Mouse (Mus musculus): ENCODE measurements at regions not wholly inside any gene's neighbourhood (a gene's known extent, or its start where the extent isn't known, plus 50 kb on each side); places are given as distances from the start of the nearest gene placed in this dataset.

DNA sequence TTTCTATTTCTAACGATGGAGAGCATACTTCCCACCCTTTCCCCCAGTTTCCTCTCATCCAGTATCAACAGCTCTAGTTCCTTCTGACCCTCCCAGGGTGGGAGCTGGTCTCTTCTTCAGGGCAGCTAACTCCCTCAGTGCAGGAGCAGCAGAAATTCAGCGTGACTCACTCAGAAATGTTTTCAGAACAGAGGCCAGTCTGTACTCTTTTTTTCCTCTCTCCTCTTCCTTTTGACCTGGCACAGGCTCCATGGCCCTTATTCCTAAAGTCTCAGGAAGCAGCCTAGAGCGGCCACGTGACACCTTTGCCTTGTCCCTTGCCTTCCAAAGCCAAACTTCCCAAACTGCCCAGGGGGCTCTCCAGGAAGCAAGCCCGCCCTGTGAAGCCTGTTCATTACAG lies 55.4 kb downstream of the Pja1 start:
- DNase-seq (ENCODE audit: low spot score): no peak

DNA sequence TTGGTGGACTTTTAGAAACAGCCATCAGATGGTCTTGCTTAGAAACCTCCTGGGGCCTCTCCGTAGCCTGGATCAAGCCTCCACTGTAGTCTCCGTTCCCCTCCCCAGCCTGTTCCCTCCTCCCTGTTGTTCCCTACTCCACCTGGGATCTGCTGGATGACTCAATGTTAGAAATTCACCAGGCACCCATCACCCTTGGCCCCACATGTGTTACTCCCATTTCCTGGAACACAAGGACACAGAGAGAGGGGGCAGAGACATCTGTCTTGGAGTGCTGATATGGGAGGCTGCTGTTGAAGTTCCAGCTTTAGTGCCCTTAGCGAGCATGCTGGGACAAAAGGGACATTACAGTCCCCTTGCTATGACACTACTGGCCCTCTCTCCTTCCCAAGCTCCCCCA lies 60.1 kb downstream of the Pja1 start:
- no peak for DNase-seq (ENCODE audit: low spot score)

GRCm38 (mm10) chrX:99409858-99410257 lies 61.2 kb downstream of the Pja1 start:
- DNase-seq (ENCODE audit: low spot score): no peak

GRCm38 (mm10) chrX:99409331-99409730 lies 61.7 kb downstream of the Pja1 start:
- no peak for DNase-seq (ENCODE audit: low spot score)

DNA sequence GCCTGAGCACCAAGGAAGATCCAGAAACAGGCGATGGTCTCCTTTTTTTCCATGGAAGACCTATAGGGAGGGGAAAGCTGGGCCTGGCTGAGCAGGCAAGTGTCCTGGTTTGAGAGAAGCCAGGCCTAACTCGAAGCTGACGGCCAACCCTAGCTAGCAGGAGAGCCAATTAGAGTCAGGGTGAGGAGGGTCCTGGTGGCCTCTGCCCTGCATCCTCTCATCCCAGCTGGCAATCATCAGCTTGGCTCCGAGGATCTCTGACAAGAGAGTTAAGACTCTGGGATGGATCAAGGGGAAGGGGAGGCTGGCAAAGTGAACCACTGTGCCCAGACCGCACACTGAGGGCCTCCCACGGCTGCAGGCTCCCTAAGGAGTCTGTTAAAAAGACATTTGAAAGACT lies 62.3 kb downstream of the Pja1 start:
- DNase-seq (ENCODE audit: low spot score): no peak

- DNase-seq (ENCODE audit: low spot score): no peak
Measured at GRCm38 (mm10) chrX:99405843-99406242, 65.2 kb downstream of the Pja1 start.

DNA sequence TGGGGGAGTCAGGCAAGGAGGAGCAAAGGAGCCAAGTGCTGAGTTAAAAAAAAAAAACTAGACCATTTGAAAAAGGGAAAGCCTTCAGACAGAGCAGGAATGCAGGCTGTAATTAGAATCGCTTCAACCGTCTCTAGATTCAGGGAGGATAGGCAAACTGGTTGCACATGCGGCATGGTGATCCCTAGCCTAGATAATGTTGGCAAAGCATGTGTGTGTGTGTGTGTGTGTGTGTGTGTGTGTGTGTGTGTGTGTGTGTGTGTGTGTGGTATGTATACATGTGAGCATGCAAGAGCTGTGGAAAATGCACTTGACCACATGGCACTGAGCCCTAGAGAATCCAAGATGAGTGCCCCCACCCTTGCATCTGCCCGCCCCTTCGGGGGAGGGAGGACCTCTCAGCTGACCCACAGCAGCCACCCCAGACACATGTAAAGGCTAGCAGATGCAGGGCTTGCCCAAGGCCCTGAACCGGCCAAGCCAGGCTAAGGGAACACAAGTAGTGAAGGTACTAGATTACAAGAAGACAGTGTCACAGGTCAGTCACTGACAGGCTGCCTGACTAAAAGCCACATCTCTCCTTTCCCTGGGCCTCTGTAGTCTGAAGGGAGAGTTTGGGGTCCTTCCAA lies 67.4 kb downstream of the Pja1 start:
- DNase-seq (ENCODE audit: low spot score): no peak

DNA sequence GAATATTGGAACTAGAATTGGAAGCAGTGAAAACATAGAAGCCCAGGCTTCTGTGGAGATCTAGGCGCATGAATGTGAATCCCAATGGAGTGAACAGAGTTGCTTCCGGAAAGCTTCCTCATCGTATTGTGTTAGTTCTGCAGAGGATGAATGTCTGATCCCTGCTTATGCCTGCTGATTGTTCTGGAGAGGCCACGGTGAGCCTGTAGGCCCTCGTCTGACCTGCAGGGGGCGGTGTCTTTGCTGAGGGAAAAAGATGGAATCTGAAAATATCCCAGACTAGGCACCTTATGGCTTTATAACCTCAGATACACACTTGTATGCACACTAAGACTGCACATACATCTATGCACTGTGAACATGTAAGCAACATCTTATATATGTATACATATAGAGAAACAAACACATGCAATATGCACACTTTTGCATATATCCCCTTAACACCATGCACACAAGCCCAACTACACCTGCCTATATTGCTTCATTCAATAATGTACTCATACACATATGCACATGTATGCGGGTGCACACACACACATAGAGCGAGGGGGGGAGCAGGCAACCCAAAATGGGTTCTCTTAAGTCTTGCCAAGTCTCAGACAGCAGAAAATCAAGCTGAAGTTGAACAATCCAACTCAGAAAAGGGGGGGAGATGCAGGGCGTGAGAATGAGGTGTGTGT lies 68.1 kb downstream of the Pja1 start:
- DNase-seq (ENCODE audit: low spot score): no peak

DNA sequence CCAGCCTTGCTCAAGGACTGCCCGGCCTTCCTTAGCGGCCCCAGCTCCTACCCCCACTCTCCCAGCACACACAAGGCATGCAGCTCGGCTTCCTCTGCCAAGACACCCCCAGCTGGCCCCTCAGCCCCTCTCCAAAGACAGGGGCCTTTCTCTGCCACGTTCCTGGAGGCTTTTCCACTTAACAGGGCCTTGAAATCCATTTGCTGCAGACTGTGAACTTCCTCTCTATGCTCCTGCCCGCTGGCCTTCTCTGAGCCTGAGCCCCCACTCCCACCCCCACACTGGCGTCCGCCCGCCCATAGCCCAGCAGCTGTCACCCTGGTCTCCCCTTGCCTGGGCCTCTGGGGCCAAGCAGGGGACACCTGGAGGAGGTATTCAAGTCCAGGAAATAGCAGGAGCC lies 73.7 kb downstream of the Pja1 start:
- no peak for DNase-seq (ENCODE audit: low spot score)

DNA sequence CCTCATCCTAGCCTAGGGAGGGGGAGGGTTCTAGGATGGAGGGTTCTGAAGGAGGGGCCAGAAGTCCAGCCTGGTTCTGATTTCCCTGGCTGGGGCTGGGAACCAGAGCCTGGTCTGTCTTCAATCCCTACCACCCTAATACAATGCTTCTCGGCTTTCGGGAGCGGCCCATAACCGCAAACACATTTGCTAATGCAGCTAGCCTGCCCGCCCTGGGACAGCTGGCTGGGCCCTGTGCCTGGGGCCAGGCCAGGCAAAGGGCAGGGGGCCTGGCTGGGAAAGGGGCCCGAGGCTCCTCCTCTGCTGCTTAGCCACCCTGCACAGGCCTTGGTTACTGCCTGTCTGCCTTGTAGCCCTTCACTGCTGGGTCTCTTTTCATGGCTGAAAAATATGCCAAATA lies 74.9 kb downstream of the Pja1 start:
- no peak for DNase-seq (ENCODE audit: low spot score)

DNA sequence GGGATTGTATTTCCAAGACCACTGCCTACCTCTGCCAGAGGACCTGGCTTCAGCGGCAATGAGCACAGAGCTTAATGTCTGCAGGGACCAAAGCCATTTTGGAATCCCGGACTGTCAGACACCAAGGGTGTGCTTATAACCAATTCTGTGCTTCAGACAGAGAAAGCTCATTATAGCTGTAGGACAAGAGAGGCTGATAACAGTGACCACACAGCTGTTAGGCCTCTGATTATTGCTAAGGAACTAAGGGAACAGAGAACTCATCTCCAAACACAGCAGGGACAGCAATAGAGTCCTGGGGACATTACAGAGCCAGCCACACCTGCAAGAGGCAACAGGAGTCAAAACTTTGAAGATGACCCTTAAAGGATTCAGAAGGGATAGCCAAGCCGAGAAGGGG lies 76.0 kb downstream of the Pja1 start:
- DNase-seq (ENCODE audit: low spot score): no peak

- no peak for DNase-seq (ENCODE audit: low spot score)
Measured at GRCm38 (mm10) chrX:99391628-99392027, 79.4 kb downstream of the Pja1 start.

GRCm38 (mm10) chrX:99390462-99390838 lies 80.6 kb downstream of the Pja1 start:
- DNase-seq (ENCODE audit: low spot score): no peak

GRCm38 (mm10) chrX:99389778-99390461 lies 81.2 kb downstream of the Pja1 start:
- DNase-seq (ENCODE audit: low spot score): no peak

GRCm38 (mm10) chrX:99370711-99371110 lies 100.4 kb downstream of the Pja1 start:
- DNase-seq (ENCODE audit: low spot score): no peak

DNA sequence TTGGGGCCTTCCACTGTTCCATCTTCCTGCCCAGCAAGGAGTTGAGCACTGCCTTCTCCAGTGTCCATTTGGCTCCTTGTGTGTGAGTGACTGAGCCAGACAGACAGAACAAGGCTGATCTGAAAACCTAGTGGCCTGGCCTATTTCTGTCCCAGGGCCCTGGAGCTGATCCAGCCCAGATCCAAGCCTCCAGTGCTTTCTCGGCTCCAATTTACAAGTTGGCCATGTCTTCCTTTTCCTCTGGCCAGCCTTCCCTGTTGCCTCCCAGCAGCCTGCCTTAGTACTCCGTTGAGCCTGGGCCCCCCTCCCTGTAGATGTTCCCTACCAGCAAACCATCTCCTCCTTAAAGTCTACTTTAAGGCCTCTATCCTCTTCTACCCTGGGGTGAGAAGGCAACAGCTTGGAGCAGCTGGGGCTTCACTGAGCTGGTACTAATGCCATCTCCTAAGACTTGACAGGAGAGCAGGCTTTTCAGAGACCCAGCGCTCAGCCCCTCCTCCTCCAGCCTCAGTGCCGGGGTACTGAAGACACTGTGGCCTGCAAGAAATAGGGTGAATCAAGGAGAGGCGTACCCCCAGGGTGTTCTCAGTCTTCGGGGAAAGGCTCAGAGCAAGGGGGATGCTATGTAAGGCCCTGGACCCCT lies 101.7 kb downstream of the Pja1 start:
- no peak for DNase-seq (ENCODE audit: low spot score)

GRCm38 (mm10) chrX:99364072-99364471 lies 107.0 kb downstream of the Pja1 start:
- DNase-seq (ENCODE audit: low spot score): no peak

DNA sequence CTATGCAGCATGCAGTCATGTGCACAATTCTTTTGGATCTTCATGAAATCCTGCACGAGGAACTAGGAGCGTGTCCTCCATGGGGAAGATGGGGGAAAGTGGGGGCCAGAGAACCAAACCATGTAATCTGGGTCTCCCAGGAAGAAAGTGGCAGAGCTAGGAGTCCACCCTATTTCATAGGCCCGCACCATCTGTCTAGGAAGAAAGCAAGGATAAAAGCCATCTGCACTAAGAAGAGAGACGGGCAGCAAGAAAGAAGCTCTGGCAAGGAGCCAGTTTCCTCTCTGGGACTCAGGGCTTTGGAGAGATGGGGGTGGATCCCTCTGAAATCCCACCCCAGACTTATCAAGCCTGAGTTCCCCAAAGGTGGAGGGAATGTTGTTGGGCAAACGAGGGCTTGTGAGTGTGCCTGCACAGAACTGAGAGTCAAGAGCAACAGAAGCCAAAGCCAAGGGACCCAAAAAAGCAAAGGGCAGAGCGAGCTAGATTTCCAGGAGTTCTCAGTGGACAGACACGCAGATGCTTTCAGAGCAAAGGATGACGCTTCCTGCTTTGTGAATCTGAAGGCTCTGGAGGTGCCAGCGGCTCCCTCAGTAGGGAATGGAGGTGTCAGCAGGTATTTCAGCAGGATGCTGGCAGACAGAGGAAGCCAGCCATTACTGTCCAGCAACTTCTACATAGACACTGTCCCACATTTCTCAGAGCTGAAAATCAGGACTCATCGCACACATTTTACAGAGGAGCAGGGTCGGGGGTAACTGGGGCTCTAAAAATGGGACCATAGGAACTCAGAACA lies 110.8 kb downstream of the Pja1 start:
- no peak for DNase-seq (ENCODE audit: low spot score)

GRCm38 (mm10) chrX:99358784-99359183 lies 112.3 kb downstream of the Pja1 start:
- no peak for DNase-seq (ENCODE audit: low spot score)

DNA sequence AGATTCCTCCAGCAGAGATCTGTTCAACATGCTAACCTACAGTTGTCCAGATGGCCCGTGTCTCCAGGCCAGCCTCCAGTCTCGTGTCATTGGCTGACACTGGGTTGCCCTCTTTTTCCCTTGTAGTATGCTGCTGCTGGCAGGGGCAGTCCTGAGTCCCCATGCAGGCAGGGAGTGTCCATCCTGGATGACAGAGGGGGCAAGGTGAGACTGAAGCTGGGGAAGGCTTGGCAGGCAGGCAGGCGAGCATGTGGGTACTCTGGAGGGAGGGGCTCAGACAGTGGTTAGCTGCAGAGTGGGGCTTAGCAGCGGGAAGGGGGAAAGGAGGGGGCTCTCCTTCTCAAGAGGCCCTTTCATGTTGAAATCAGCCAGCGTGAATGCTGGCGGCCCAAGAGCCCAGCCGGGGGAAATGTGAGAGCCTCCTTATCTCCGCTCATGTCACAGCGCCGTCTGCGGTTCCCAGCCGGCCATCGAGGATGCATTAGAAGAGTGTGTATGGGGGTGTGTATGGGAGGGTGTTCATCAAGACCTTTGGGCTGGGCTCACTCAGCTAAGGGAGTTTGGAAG lies 112.9 kb downstream of the Pja1 start:
- no peak for DNase-seq (ENCODE audit: low spot score)

DNA sequence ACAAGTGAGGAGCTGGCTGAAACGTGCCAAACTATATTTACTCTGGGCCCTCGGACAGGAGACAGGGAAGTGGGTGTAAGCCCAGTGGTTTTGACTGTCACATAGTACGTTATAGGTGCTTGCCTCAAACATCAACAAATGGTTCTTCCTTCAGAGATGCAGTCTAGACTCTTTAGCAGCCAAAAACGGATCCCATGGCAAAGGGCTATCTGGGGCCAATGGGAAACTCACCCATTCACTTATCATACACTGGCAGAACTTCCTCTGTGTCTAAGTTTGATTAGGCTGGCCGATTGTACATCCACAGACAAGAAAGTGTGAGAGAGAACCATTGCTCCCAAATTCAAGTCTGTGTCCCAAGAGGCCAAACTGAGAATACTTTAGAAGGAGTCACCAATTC lies 115.9 kb downstream of the Pja1 start:
- DNase-seq (ENCODE audit: low spot score): no peak

DNA sequence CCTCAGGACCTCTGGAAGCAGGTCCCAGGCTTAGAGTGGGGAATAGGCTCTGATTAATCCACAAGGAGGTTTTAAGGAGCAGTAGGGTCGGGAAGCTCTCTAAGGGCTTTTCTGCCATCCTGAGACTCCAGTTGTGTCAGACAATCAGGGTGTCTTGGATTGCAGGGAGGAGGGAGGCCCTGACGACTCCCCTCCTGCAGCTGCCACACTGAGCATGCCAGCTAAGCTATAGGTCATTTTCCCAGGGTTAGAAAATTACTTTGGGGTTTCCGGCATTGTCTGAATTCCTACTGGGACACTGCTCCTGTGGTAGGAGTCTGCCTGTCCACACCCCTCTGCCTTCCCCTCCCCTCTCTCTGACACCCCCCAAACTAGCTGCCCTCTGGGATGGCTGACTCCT lies 120.8 kb downstream of the Pja1 start:
- DNase-seq (ENCODE audit: low spot score): no peak
